Mouse (Mus musculus) erythroblast, embryonic 14.5 days (primary cell): ENCODE results near the gene Tns3.

Source experiments
- GATA1 ChIP-seq: IDR thresholded peaks from 2 replicates; pipeline ENCODE4 v1.6.1; 2012; ENCODE audit warnings: low read length, inconsistent platforms, mixed read lengths
- TAL1 ChIP-seq: IDR thresholded peaks from 3 replicates; pipeline ENCODE4 v1.6.1; 2012; ENCODE audit warnings: low read length, inconsistent platforms, mixed read lengths

- TF ChIP-seq TAL1 = no peak
- TF ChIP-seq GATA1 = no peak
Observed at GRCm38 (mm10) chr11:8385891-8386405, 278.4 kb downstream of the Tns3 start.
